Mouse (Mus musculus) adrenal gland, postnatal 10 days (tissue): ENCODE measurements around the gene 4931406P16Rik. TPM values are rescaled to one million over a fixed set of nuclear protein-coding genes. Genes with fewer than 3 reads are reported as not detected.

Experiments used
- DNase-seq: peaks from one replicate; pipeline ENCODE4 v3.0.0; 2021; ENCODE audit warnings: mixed read lengths
- total RNA-seq, 2 experiments: library from RNA; stranded (reverse); gene quantifications; 2 replicates each; pipeline ENCODE4 v1.2.3; 2021

4931406P16Rik gene
- total RNA-seq, 2 experiments from 2014 or later: 89.4 to 114 TPM

GRCm38 (mm10) chr7:34312786-34313442 lies 437 bp downstream of the 4931406P16Rik start:
- DNase-seq: peak; percentile 77

- DNase-seq: no peak
Observed at GRCm38 (mm10) chr7:34309186-34309764, 4.1 kb downstream of the 4931406P16Rik start.

GRCm38 (mm10) chr7:34308586-34308985 lies 4.8 kb downstream of the 4931406P16Rik start:
- DNase-seq: no peak

- peak; percentile 63 for DNase-seq
Observed at GRCm38 (mm10) chr7:34305454-34305853, 7.9 kb downstream of the 4931406P16Rik start.

- no peak for DNase-seq
Observed at GRCm38 (mm10) chr7:34302651-34303050, 10.7 kb downstream of the 4931406P16Rik start.

GRCm38 (mm10) chr7:34301952-34302351 lies 11.4 kb downstream of the 4931406P16Rik start:
- DNase-seq: peak; percentile 27

GRCm38 (mm10) chr7:34298818-34299217 lies 14.5 kb downstream of the 4931406P16Rik start:
- DNase-seq: no peak

- DNase-seq: no peak
Observed at GRCm38 (mm10) chr7:34296124-34296523, 17.2 kb downstream of the 4931406P16Rik start.

GRCm38 (mm10) chr7:34292633-34293032 lies 20.7 kb downstream of the 4931406P16Rik start:
- no peak for DNase-seq

- DNase-seq: no peak
Observed at GRCm38 (mm10) chr7:34291265-34291664, 22.1 kb downstream of the 4931406P16Rik start.

- no peak for DNase-seq
Observed at GRCm38 (mm10) chr7:34290450-34291151, 22.8 kb downstream of the 4931406P16Rik start.

GRCm38 (mm10) chr7:34277656-34278055 lies 35.7 kb downstream of the 4931406P16Rik start:
- DNase-seq: no peak

GRCm38 (mm10) chr7:34276066-34276465 lies 37.3 kb downstream of the 4931406P16Rik start:
- DNase-seq: no peak

- no peak for DNase-seq
Observed at GRCm38 (mm10) chr7:34272465-34272864, 40.9 kb downstream of the 4931406P16Rik start.

- DNase-seq: no peak
Observed at GRCm38 (mm10) chr7:34268463-34268862, 44.9 kb downstream of the 4931406P16Rik start.

- DNase-seq: no peak
Observed at GRCm38 (mm10) chr7:34266421-34266820, 46.9 kb downstream of the 4931406P16Rik start.

- peak; percentile 79 for DNase-seq
Observed at GRCm38 (mm10) chr7:34265876-34266346, 47.4 kb downstream of the 4931406P16Rik start.

- no peak for DNase-seq
Observed at GRCm38 (mm10) chr7:34263437-34263836, 49.9 kb downstream of the 4931406P16Rik start.

- DNase-seq: no peak
Observed at GRCm38 (mm10) chr7:34258407-34258806, 54.9 kb downstream of the 4931406P16Rik start.

GRCm38 (mm10) chr7:34257279-34257678 lies 56.1 kb downstream of the 4931406P16Rik start:
- no peak for DNase-seq

GRCm38 (mm10) chr7:34255916-34256315 lies 57.4 kb downstream of the 4931406P16Rik start:
- no peak for DNase-seq

GRCm38 (mm10) chr7:34255137-34255536 lies 58.2 kb downstream of the 4931406P16Rik start:
- DNase-seq: no peak

- DNase-seq: no peak
Observed at GRCm38 (mm10) chr7:34252030-34252429, 61.3 kb downstream of the 4931406P16Rik start.
